Mouse (Mus musculus): ENCODE measurements around the gene Celf6.

- TF ChIP-seq CTCF (IDR thresholded peaks at IDR 0.05; ENCODE audit: low read depth, low read length) (no peak), GATA1 (IDR thresholded peaks at IDR 0.05; ENCODE audit: borderline replicate concordance, low read length) (no peak)
Observed at GRCm38 (mm10) chr9:59577401-59577800, 316 bp upstream of the Celf6 start.
